8 mouse cellular contexts compared by ENCODE assay signal in the genomic region with DNA sequence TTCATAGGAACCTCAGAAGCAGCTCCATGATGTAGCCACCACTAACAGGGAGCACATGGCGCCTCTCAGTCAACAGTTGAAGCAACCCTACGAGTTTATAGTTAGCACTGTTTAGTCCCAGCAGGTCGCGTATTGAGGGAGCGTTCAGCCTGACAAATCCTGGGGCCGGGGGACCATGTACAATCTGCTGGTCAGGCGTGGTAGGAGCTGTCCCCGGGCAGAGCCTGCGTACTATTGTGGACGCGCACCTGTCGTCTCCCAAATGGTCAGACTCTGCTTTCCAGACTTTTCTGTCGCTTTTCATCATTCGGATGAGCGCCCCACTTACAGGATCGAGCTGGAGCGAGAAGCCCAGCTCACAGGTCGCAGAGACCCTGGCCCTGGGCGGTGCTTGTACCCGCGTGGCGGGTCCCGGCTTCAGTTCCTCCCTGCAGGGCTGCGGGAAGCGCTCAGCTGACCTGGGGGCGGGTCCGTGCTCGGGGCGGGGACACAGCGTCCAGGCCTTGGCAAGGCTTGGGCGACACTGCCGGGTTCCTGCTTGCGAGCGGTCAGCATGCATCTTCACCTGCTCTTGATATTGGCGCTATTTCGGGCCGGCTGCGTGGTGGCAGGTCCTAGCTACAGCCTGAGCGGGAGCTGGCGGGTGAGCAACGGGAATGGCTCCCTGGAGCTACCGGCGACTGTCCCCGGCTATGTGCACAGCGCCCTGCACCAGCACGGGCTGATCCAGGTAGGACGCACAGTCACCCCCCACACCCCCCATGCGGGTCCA. TPM values are rescaled to one million over a fixed set of nuclear protein-coding genes. Genes with fewer than 3 reads are reported as not detected.
A peak's percentile ranks its signal among the peaks of the same experiment; 100 is the strongest.
DNase-seq lines count a peak whose midpoint lies in the region; ATAC-seq lines count a peak whose summit lies in the region.

Manba (plus strand) TSS at position 484 of the 772 bp plus-strand sequence.

- no peaks in the 10 kb centered on the region for H3K36me3 ChIP-seq in embryonic facial prominence, embryonic 15.5 days
- H3K36me3 ChIP-seq in heart, embryonic 11.5 days (ENCODE audit: control insufficient read depth, insufficient read depth, low read length), result no peaks in the 10 kb centered on the region
- no peaks in the 10 kb centered on the region for H3K36me3 ChIP-seq in kidney, embryonic 16.5 days (ENCODE audit: insufficient read depth, low read length)
- H3K36me3 ChIP-seq in liver, embryonic 12.5 days, result no peaks in the 10 kb centered on the region
- no peaks in the 10 kb centered on the region for H3K36me3 ChIP-seq in splenic B cell, adult 2 months (ENCODE audit: control insufficient read depth, insufficient read depth, low read length, poor library complexity, severe bottlenecking)

- H3K9ac ChIP-seq in embryonic facial prominence, embryonic 15.5 days, result peak within 1 kb of the TSS; percentile 40; the same call in 1 of the 2 replicates
- H3K9ac ChIP-seq in heart, embryonic 11.5 days (ENCODE audit: low read depth, low read length), result peak within 1 kb of the TSS; percentile 77
- H3K9ac ChIP-seq in kidney, embryonic 16.5 days (replicated peaks; ENCODE audit: low read length), result peak within 1 kb of the TSS; percentile 71
- peak within 1 kb of the TSS; percentile 75 for H3K9ac ChIP-seq in liver, embryonic 12.5 days

- peak; percentile 79 for ATAC-seq in embryonic facial prominence, embryonic 15.5 days (ENCODE audit: insufficient number of reproducible peaks, low FRiP score, low TSS enrichment, low read depth)
- ATAC-seq in heart, embryonic 11.5 days (replicated peaks; ENCODE audit: insufficient number of reproducible peaks, low FRiP score, low TSS enrichment), result peak; percentile 88
- ATAC-seq in kidney, embryonic 16.5 days (ENCODE audit: low FRiP score, low TSS enrichment), result peak; percentile 94
- ATAC-seq in liver, embryonic 12.5 days, result peak; percentile 93

- H3K9me3 ChIP-seq in embryonic facial prominence, embryonic 15.5 days (replicated peaks), result no peaks in the 10 kb centered on the region
- no peaks in the 10 kb centered on the region for H3K9me3 ChIP-seq in heart, embryonic 11.5 days (replicated peaks; ENCODE audit: control insufficient read depth, low read length)
- no peaks in the 10 kb centered on the region for H3K9me3 ChIP-seq in kidney, embryonic 16.5 days (ENCODE audit: low read length)
- H3K9me3 ChIP-seq in liver, embryonic 12.5 days (replicated peaks), result no peaks in the 10 kb centered on the region

- 2% methylated on average over 48 of the region's 48 CpGs for WGBS in embryonic facial prominence, embryonic 15.5 days
- WGBS in heart, embryonic 11.5 days (ENCODE audit: insufficient replicate concordance), result 3% methylated on average over 48 of the region's 48 CpGs
- 2% methylated on average over 48 of the region's 48 CpGs for WGBS in kidney, embryonic 16.5 days
- WGBS in liver, embryonic 12.5 days (ENCODE audit: insufficient replicate concordance), result 2% methylated on average over 48 of the region's 48 CpGs

- peak within 1 kb of the TSS; percentile 61 for H3K4me3 ChIP-seq in embryonic facial prominence, embryonic 15.5 days (replicated peaks)
- peak within 1 kb of the TSS; percentile 85 for H3K4me3 ChIP-seq in heart, embryonic 11.5 days (ENCODE audit: low read depth, low read length)
- H3K4me3 ChIP-seq in kidney, embryonic 16.5 days (ENCODE audit: low read length), result peak within 1 kb of the TSS; percentile 66
- H3K4me3 ChIP-seq in liver, embryonic 12.5 days, result peak within 1 kb of the TSS; percentile 70

- peaks cover 12% of the 10 kb centered on the region; the same call in 1 of the 2 replicates for H3K4me1 ChIP-seq in embryonic facial prominence, embryonic 15.5 days
- 0 out of 2 replicates have a peak, but pooled peaks cover 4% of the 10 kb centered on the region for H3K4me1 ChIP-seq in heart, embryonic 11.5 days (ENCODE audit: control insufficient read depth, insufficient read depth, low read length)
- peaks cover 19% of the 10 kb centered on the region; the same call in 1 of the 2 replicates for H3K4me1 ChIP-seq in kidney, embryonic 16.5 days (ENCODE audit: insufficient read depth, low read length)
- peaks cover 18% of the 10 kb centered on the region for H3K4me1 ChIP-seq in liver, embryonic 12.5 days

- peak; percentile 27 for DNase-seq in 3T3-L1 (ENCODE audit: low read depth, low spot score)
- DNase-seq in adrenal gland, postnatal 4 days (ENCODE audit: low spot score in 2 of 2), result peak; percentile 60 to 62
- DNase-seq in naive thymus-derived CD4-positive, alpha-beta T cell, adult 2 months (ENCODE audit: low read depth), result peak; percentile 72
- peak; percentile 74 for DNase-seq in splenic B cell, adult 2 months (ENCODE audit: low read depth, low spot score)

- H3K4me2 ChIP-seq in embryonic facial prominence, embryonic 15.5 days (replicated peaks), result peak within 1 kb of the TSS; percentile 98
- H3K4me2 ChIP-seq in heart, embryonic 11.5 days, result peak within 1 kb of the TSS; percentile 93
- peak within 1 kb of the TSS; percentile 95 for H3K4me2 ChIP-seq in kidney, embryonic 16.5 days (replicated peaks; ENCODE audit: low read depth, low read length)
- H3K4me2 ChIP-seq in liver, embryonic 12.5 days, result peak within 1 kb of the TSS; percentile 93

- no peak within 1 kb of the TSS for H3K27ac ChIP-seq in embryonic facial prominence, embryonic 15.5 days (replicated peaks)
- H3K27ac ChIP-seq in heart, embryonic 11.5 days (ENCODE audit: low read depth, low read length), result peak within 1 kb of the TSS; percentile 60
- peak within 1 kb of the TSS; percentile 56 for H3K27ac ChIP-seq in kidney, embryonic 16.5 days (ENCODE audit: low read length)
- H3K27ac ChIP-seq in liver, embryonic 12.5 days, result no peak within 1 kb of the TSS

- no peaks in the 10 kb centered on the region for H3K27me3 ChIP-seq in embryonic facial prominence, embryonic 15.5 days
- no peaks in the 10 kb centered on the region for H3K27me3 ChIP-seq in heart, embryonic 11.5 days (ENCODE audit: control insufficient read depth, insufficient read depth, low read length)
- H3K27me3 ChIP-seq in kidney, embryonic 16.5 days (ENCODE audit: insufficient read depth, low read length), result 0 out of 2 replicates have a peak, but pooled peaks cover 2% of the 10 kb centered on the region
- no peaks in the 10 kb centered on the region for H3K27me3 ChIP-seq in liver, embryonic 12.5 days (replicated peaks)
- H3K27me3 ChIP-seq in splenic B cell, adult 2 months (ENCODE audit: control insufficient read depth, insufficient read depth, low read length, poor library complexity, severe bottlenecking), result no peaks in the 10 kb centered on the region

RNA-seq across cellular contexts. Expression of gene Manba, which starts in this region (rescaled TPM):
- total RNA-seq in adrenal gland, postnatal 4 days (2021), result 10 to 100 TPM; 26.0 to 30.2 TPM
- 6.8 and 7.2 TPM in 2 replicates for polyA plus RNA-seq in embryonic facial prominence, embryonic 15.5 days (2015; fragmentation: Nextera tagmentation; extraction: Ambion mirVana)
- 29.7 and 32.8 TPM in 2 replicates for polyA plus RNA-seq in heart, embryonic 11.5 days (2014; fragmentation: Nextera tagmentation; extraction: Ambion mirVana)
- polyA plus RNA-seq in kidney, embryonic 16.5 days (2015; fragmentation: Nextera tagmentation; extraction: Ambion mirVana), result 36.5 and 39.6 TPM in 2 replicates
- 6.8 and 7.3 TPM in 2 replicates for polyA plus RNA-seq in liver, embryonic 12.5 days (2016; fragmentation: Nextera tagmentation; extraction: Ambion mirVana)

Comparison
In these comparisons a context has a peak if more than half of its experiments do, and no peak if none do; other contexts are left out.
1. H3K27ac ChIP-seq: peak in heart, embryonic 11.5 days (single experiment) and kidney, embryonic 16.5 days (single experiment); none in embryonic facial prominence, embryonic 15.5 days (single experiment) and liver, embryonic 12.5 days (single experiment).
2. Peak in every context shown above with its lines, with median percentiles within 50 percentile points of each other: DNase-seq, ATAC-seq, H3K4me2 ChIP-seq, H3K4me3 ChIP-seq and H3K9ac ChIP-seq.